Mouse (Mus musculus) embryonic fibroblast, embryonic 13.5 days (primary cell): Measurements from ENCODE around the gene Kifc1. TPM values are rescaled to one million over a fixed set of nuclear protein-coding genes. Genes with fewer than 3 reads are reported as not detected.

ENCODE experiments used
- H3K27ac ChIP-seq: 2 replicates; pipeline ENCODE4 v1.5.1; 2012; ENCODE audit warnings: low read length, control low read depth, inconsistent platforms; ENCODE audit not compliant: insufficient read depth
- H3K4me1 ChIP-seq: 2 replicates; pipeline ENCODE4 v1.6.1; 2011; ENCODE audit warnings: low read length; ENCODE audit not compliant: control insufficient read depth, insufficient read depth
- H3K4me3 ChIP-seq: 2 replicates; pipeline ENCODE4 v1.5.1; 2011; ENCODE audit warnings: mild to moderate bottlenecking, control low read depth, low read length; ENCODE audit not compliant: insufficient read depth
- CTCF ChIP-seq: IDR thresholded peaks from 2 replicates; pipeline ENCODE4 v1.5.1; 2011; ENCODE audit warnings: mild to moderate bottlenecking, control low read depth, low read length, moderate library complexity, borderline replicate concordance; ENCODE audit not compliant: insufficient read depth
- POLR2A ChIP-seq: IDR thresholded peaks from 2 replicates; pipeline ENCODE4 v1.6.1; 2011; ENCODE audit warnings: low read depth, mild to moderate bottlenecking, control low read depth, low read length, moderate library complexity
- polyA plus RNA-seq: library from polyadenylated mRNA; stranded (reverse); fragments of >200 nt; gene quantifications from 2 replicates; pipeline ENCODE4 v1.2.4, GENCODE M21; 2011; ENCODE audit warnings: low read depth; ENCODE audit not compliant: missing spikeins, insufficient read length

The Kifc1 gene
- polyA plus RNA-seq, 1 experiment = 63.1 TPM

- no peak overlapping the region for H3K4me3 ChIP-seq
- peaks cover 3% of the 10 kb centered on the region; the same call in 1 of the 2 replicates for H3K4me1 ChIP-seq
- TF ChIP-seq CTCF (no peak), POLR2A (no peak)
- no peak overlapping the region for H3K27ac ChIP-seq
These were observed 42.3 kb downstream of the Kifc1 start for GRCm38 (mm10) chr17:33848139-33848538.

GRCm38 (mm10) chr17:33844196-33844595, 46.3 kb downstream of the Kifc1 start:
- TF ChIP-seq CTCF (no peak), POLR2A (no peak)
- no peak overlapping the region for H3K27ac ChIP-seq
- H3K4me1 ChIP-seq = peaks cover 3% of the 10 kb centered on the region; the same call in 1 of the 2 replicates
- peak overlapping the region; percentile 65; the same call in 1 of the 2 replicates for H3K4me3 ChIP-seq

GRCm38 (mm10) chr17:33842966-33843795, 47.3 kb downstream of the Kifc1 start, which contains the start of gene Cd320:
Cd320 (plus strand) TSS chr17:33843091.
- no peak for TF ChIP-seq CTCF
- TF ChIP-seq POLR2A = peak; percentile 74
- Histone ChIP-seq H3K4me1 (peaks cover 3% of the 10 kb centered on the region; the same call in 1 of the 2 replicates), H3K4me3 (peak within 1 kb of the TSS; percentile 65), H3K27ac (no peak within 1 kb of the TSS)

GRCm38 (mm10) chr17:33829561-33829960, 60.9 kb downstream of the Kifc1 start:
- H3K4me3 ChIP-seq = no peak overlapping the region
- no peak overlapping the region for H3K27ac ChIP-seq
- TF ChIP-seq POLR2A (no peak), CTCF (no peak)
- no peaks in the 10 kb centered on the region; the same call in 1 of the 2 replicates for H3K4me1 ChIP-seq

- no peak overlapping the region for H3K4me3 ChIP-seq
- H3K4me1 ChIP-seq = no peaks in the 10 kb centered on the region; the same call in 1 of the 2 replicates
- TF ChIP-seq CTCF (no peak), POLR2A (no peak)
- no peak overlapping the region for H3K27ac ChIP-seq
These were observed 61.6 kb downstream of the Kifc1 start for GRCm38 (mm10) chr17:33828892-33829291.

- Histone ChIP-seq H3K4me1 (no peaks in the 10 kb centered on the region; the same call in none of the 2 replicates), H3K27ac (no peak overlapping the region), H3K4me3 (no peak overlapping the region)
- no peak for TF ChIP-seq POLR2A
- TF ChIP-seq CTCF = 0 out of 2 replicates have a peak, but pooled peaks have one; percentile 41
These were observed 63.6 kb downstream of the Kifc1 start for GRCm38 (mm10) chr17:33826850-33827249.

Other genes with a start within 250 kb of the Kifc1 start
- 367 and 434 TPM in 2 replicates for gene Hnrnpm, start 203.8 kb downstream of the Kifc1 start, polyA plus RNA-seq
- 28.8 and 30.4 TPM in 2 replicates for gene March2, start 172.0 kb downstream of the Kifc1 start, polyA plus RNA-seq
- gene Rab11b, start 130.1 kb downstream of the Kifc1 start, polyA plus RNA-seq = 78.2 and 87.3 TPM in 2 replicates
- gene Angptl4, start 108.8 kb downstream of the Kifc1 start, polyA plus RNA-seq = 9.1 and 11.7 TPM in 2 replicates
- 5.6 and 6.1 TPM in 2 replicates for gene Kank3, start 80.1 kb downstream of the Kifc1 start, polyA plus RNA-seq
- 2,068 and 2,223 TPM in 2 replicates for gene Rps28, start 66.1 kb downstream of the Kifc1 start, polyA plus RNA-seq
- 212 and 232 TPM in 2 replicates for gene Ndufa7, start 66.1 kb downstream of the Kifc1 start, polyA plus RNA-seq
- gene Cd320, start 47.6 kb downstream of the Kifc1 start, polyA plus RNA-seq = 15.8 and 20.3 TPM in 2 replicates
- gene Gm7029, start 16.8 kb downstream of the Kifc1 start, polyA plus RNA-seq = not detected in 2 replicates
- not detected in 2 replicates for gene Platr17, start 14.5 kb upstream of the Kifc1 start, polyA plus RNA-seq
- 23.3 and 26.6 TPM in 2 replicates for gene Daxx, start 18.8 kb upstream of the Kifc1 start, polyA plus RNA-seq
- gene Tapbp, start 25.2 kb upstream of the Kifc1 start, polyA plus RNA-seq = 61.4 and 91.2 TPM in 2 replicates
- 20.3 and 22.2 TPM in 2 replicates for gene Zbtb22, start 25.2 kb upstream of the Kifc1 start, polyA plus RNA-seq
- 36.1 and 45.1 TPM in 2 replicates for gene Rgl2, start 38.9 kb upstream of the Kifc1 start, polyA plus RNA-seq
- gene Pfdn6, start 49.7 kb upstream of the Kifc1 start, polyA plus RNA-seq = 80.7 and 87.8 TPM in 2 replicates
- 20.3 and 20.5 TPM in 2 replicates for gene Wdr46, start 50.0 kb upstream of the Kifc1 start, polyA plus RNA-seq
- 2.3 and 3.6 TPM in 2 replicates for gene B3galt4, start 60.8 kb upstream of the Kifc1 start, polyA plus RNA-seq
- 34.0 and 35.7 TPM in 2 replicates for gene Vps52, start 65.2 kb upstream of the Kifc1 start, polyA plus RNA-seq
- gene Rps18, start 65.3 kb upstream of the Kifc1 start, polyA plus RNA-seq = 1,572 and 1,668 TPM in 2 replicates
- 131 and 166 TPM in 2 replicates for gene H2-K1, start 109.7 kb upstream of the Kifc1 start, polyA plus RNA-seq
- gene Ring1, start 134.0 kb upstream of the Kifc1 start, polyA plus RNA-seq = 12.2 and 13.8 TPM in 2 replicates
- 16.7 and 16.9 TPM in 2 replicates for gene H2-Ke6, start 137.4 kb upstream of the Kifc1 start, polyA plus RNA-seq
- gene Slc39a7, start 141.0 kb upstream of the Kifc1 start, polyA plus RNA-seq = 181 and 191 TPM in 2 replicates
- gene Rxrb, start 141.2 kb upstream of the Kifc1 start, polyA plus RNA-seq = 24.8 and 26.1 TPM in 2 replicates
- gene Col11a2, start 148.8 kb upstream of the Kifc1 start, polyA plus RNA-seq = 0.37 and 0.45 TPM in 2 replicates
- gene H2-Oa, start 201.7 kb upstream of the Kifc1 start, polyA plus RNA-seq = not detected in 2 replicates
- 8.2 and 10.0 TPM in 2 replicates for gene H2-DMa, start 228.9 kb upstream of the Kifc1 start, polyA plus RNA-seq
- 205 and 233 TPM in 2 replicates for gene Brd2, start 232.0 kb upstream of the Kifc1 start, polyA plus RNA-seq